Mouse (Mus musculus): ENCODE measurements at regions not wholly inside any gene's neighbourhood (a gene's known extent, or its start where the extent isn't known, plus 50 kb on each side); places are given as distances from the start of the nearest gene placed in this dataset.

DNA sequence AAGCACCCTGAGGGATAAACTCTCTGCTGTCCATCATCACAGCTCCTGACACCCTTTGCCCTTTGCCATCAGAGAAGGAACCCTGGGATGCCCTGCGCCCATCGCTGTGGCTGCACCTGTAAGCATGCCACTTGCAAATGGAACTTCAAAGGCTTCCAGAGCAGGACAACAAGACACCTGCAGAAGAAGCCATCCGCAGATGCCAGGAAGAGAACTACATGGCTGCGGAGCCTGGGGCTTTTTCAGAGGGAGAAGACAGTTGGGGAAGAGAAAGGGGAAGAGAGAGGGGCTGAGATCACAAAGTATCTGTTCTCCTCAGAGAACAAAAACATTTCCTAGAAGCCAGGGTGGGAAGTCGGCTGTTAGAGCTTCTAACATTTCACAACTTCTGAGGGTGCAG lies 365.2 kb upstream of the Runx1 start:
- no peak for DNase-seq (ENCODE audit: low spot score)

DNA sequence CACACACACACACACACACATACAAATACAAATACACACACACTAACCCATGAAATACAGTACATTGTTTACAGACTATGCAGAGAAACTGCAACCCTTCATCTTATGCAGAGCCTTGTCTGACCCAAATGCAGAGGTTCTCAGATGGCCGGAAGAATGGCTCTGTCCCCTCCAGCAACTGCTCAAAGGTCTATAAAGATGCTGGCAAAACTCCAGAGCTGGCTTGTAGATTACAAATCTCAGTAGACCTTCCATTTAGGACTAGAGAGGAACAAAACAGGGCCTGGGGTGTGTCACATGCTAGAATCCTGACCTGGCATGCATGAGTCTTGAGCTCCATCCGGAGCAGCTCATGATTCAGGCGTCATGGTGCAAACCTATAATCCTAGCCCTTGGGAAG lies 364.4 kb upstream of the Runx1 start:
- no peak for DNase-seq (ENCODE audit: low spot score)

DNA sequence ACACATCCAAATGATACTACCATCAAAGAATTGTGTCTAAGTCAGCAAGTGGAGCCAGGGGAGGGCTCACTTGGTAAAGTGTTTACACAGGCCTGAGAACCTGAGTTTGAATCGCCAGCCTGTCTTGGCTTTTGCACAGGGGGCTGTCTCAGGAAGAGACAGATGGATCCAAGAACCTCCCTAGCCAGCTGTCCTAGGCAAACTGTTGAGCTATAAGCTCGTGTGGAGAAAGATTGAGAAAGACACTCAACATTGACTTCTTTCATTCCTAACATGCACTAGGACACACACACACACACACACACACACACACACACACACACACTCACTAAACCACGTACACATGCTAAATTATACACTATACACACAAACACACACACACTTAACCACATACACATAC lies 363.9 kb upstream of the Runx1 start:
- no peak for DNase-seq (ENCODE audit: low spot score)

DNA sequence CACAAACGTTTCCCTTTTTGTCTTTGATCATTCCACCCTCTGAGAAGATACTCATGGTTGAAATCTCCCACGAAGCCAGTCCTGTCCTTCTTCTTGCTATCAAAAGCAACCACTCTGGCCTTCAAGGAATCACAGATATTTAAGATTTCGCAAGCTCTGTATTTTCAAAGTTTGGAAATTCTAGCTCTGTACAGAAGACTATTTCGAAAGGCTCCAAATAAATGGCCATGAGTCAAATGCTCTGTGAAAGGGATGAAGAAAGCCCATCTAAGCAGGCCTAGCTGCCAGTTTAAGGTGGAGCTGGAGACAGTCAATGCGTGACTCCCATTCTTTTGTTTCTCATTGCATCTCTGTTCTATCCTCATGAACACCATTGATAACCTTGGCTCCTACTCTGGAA lies 363.5 kb upstream of the Runx1 start:
- no peak for DNase-seq (ENCODE audit: low spot score)

DNA sequence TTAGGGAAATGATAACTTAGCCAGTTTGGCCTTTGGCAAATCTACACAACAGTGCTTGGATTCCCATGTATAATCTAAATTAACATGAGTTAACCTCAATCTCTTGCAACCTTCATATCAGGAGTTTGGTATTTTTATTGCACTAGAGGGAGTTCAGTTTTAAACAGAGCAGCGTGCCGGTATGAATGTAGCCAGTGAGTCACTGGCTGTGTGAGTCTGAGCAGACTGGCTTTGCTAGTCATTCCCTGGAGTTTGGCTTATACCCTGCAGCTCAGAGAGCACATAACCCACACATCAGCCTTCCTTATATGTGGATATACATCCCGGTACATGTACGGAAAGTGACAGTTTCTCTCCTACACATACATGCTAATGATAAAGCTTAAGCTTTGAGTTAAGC lies 360.6 kb upstream of the Runx1 start:
- no peak for DNase-seq (ENCODE audit: low spot score)

DNA sequence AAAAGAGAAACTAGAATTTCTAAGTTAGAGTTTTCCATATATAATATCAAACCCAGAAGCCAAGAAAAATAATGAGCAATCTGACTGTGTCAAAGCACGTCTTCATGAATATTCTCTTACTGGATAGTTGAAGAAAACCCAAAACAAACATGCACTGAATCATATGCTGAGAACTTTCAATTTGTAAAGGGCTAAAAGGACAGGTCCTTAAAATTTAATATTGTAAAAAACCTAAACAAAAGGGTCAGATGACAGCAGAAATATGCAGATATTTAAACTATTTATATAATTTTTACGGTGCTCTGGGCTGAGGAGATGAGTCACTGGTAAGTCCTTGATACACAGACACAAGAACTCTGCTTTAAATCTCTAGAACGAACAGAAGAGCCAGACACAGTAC lies 356.7 kb upstream of the Runx1 start:
- DNase-seq (ENCODE audit: low spot score), result no peak

DNA sequence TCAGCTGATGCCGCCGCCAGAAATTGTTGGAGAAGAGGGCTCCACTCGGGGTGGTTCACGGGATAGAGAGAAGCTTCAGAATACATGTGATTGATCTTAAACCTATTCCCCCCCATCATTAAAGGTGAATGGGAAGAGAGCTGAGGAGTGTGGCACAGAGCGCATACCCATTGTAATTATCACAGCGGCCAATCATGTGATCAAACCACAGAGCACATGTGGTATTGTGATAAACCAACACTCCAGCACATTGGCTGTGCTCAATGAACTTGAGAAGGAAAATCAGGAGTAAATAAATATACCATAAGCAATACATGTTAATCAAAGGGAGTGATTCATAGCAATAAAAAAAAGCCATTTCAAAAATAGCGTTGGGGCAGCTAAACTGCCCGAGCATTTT lies 355.5 kb upstream of the Runx1 start:
- DNase-seq (ENCODE audit: low spot score), result no peak

DNA sequence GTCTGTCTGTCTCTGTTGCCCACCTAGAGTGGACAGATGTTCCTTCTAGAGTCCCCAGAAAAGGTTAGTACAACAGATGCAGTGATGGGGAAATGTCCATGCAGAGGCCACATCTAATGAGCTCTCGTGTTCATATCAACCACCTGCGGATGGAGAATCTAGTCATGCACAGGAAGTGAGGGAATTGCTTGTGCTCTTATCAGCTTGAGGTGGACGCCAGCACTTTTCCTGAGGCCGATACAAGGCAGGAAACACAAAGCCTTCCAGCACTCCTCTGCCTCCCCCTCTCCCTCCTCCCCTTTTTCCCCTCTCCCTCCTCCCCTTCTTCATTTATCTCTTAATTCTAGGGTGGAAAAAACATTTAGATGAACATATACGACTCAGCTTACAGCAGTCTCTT lies 354.3 kb upstream of the Runx1 start:
- no peak for DNase-seq (ENCODE audit: low spot score)

DNA sequence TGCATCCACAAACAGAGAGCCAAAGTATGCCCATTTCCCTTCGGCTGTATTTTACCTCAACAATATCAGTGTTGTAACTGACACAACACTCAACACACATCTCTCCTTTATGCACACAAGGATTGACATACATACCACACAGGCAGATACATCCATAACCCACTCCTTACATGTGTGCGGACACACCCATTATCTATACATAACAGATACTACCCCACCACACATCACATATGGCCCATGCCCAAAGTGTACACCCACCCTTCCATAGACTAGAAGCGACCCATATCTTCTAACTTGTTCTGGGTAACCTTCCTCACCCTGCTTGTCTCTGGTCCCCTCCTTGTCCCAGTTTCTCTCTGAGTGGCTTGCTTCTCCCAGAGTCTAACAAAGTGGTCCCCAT lies 340.7 kb upstream of the Runx1 start:
- DNase-seq (ENCODE audit: low spot score), result no peak

DNA sequence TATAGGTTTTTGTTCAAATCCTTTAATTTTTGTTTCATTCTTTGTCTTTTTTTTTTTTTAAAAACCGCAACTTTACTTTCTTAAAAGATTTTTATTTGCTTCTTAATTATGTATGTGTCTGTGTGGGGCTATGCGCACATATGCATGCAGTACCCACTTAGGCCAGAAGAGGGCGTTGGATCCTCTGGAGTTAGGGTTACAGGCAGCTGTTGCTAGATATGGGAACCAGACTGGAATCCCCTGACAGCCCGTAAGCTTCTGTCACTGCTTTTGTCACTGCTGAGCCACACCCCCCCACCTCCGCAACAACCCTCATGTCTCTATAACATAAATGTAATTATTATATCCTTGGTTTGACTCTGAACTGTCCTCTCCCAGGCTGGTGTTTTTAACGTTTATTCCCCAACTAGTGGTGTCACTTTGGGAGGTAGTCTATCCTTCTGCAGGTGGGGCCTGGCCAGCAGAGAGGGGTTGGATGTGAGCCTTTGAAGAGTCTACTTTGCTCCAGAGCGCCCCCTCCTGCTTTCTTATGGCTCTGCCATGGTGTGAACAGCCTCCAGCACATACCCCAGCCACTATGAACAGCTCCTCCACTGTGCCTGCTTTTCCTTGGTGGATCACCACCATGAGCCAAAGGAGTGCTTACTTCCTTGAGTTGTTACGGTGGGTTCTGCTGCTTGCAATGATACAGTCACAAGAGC lies 332.7 kb upstream of the Runx1 start:
- no peak for DNase-seq (ENCODE audit: low spot score)

DNA sequence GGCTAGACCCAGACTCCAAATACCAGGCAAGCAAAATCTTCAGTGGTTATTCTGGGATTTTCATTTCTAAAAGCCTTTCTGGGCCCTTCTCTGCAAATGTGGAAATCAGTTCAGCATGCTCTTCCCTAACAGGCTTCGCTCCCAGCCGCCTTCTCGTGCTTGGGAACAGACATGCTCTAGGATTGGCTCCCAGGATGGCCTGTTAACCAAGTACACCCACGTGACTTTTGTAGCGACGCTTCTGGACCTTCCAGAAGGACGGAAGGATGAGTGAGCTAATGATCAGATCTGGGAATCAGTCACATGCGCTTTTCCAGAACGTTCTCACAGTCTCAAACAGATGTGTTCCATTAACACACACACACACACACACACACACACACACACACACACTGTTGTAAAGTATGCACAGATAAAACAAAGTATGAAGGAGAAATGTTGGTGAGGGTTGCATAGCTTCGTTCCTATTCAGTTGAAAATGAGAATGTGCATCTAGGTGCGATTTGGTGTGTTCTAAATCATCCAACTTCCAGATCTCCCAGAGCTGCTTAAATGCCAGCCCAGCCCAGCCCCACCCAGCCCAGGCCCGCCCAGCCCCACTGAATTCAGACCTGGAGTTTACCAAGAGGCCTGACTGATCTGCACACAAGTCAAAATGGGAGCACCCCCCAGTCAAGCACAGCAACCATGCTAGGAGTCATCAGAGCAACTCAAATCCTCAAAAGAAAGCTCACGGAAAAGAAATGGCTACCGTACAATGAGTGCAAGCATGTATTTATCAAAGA lies 327.8 kb upstream of the Runx1 start:
- no peak for DNase-seq (ENCODE audit: low spot score)

DNA sequence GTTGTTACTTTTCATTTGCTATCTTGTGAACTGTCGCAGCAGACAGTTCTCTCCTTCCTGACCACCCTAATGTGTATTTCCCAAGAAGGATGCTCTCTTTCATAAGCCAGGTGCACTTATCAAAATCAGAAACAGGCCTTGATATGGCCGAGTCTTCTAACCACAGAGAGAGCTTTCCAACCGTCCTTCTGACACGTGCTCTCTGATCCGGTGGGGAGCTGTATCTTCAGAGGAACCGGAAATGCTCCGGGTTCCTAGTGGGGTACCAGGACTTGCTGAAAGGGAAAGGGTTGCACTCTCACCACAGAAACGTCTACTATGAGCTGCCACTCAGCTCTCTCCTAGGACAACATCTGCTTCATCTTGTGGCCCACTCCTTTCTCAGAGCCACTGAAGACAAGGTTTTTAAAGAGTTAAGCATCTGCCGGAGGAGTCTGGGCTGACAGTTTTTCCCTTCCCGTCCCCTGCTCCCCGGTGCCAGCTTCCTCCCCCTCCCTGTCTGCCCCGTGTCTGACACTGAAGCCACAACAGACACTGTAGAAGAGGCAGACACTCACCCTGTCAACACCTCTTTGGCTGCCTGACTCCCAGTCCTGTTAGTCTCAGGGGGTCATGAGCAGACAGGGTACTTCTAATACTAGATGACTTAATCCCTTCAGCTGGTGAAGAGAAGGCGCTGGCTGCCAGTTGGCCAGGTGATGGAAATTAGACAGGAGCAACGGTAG lies 327.0 kb upstream of the Runx1 start:
- no peak for DNase-seq (ENCODE audit: low spot score)

DNA sequence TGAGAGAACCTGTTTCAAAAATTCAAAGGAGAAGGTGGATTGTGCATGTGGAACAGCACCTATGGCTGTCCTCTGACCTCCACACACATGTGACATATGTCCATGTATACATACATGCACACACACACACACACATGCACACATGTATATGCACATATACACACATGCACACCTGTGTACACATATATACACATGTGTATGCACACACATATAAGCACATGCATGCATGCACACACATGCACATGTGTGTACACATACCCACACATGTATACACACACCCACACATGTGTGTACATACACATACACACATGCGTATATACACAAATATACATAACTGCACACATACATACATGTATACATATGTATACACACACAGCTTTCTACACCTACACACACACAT lies 326.1 kb upstream of the Runx1 start:
- DNase-seq (ENCODE audit: low spot score), result no peak

DNA sequence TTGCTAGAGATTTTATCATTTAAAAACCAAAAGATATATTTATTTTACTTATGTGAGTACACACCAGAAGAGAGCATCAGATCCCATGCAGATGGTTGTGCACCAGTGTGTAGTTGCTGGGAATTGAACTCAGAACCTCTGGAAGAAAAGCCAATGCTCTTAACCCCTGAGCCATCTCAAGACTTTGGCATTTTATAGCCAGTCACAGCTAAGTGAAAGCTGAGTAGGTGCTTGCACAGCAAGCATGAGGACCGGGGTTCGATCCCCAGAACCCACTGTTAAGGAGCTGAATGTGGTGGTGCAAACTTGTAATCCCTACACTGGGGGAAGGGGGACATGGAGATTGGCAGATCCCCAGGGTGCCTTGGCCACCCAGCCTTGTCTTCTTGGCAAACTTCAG lies 325.7 kb upstream of the Runx1 start:
- DNase-seq (ENCODE audit: low spot score), result no peak

DNA sequence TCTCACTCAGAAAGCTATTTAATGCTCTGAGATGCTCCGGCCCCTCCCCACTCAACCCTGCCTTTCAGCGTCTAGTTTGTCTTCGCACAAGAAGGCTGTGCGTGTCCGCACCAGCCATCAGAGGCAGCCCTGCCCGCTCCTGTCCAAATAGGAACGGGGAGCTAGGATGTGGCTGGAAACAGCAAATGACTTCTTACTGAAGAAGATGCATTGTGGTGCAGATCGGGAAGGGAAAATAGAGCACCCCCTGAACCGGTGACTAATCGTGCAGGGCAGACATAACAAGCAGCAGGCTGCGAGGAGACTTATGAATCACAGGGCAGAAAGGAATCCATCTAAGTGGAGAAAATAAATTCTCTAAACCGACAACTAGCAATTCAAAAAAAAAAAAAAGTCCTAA lies 324.5 kb upstream of the Runx1 start:
- no peak for DNase-seq (ENCODE audit: low spot score)

DNA sequence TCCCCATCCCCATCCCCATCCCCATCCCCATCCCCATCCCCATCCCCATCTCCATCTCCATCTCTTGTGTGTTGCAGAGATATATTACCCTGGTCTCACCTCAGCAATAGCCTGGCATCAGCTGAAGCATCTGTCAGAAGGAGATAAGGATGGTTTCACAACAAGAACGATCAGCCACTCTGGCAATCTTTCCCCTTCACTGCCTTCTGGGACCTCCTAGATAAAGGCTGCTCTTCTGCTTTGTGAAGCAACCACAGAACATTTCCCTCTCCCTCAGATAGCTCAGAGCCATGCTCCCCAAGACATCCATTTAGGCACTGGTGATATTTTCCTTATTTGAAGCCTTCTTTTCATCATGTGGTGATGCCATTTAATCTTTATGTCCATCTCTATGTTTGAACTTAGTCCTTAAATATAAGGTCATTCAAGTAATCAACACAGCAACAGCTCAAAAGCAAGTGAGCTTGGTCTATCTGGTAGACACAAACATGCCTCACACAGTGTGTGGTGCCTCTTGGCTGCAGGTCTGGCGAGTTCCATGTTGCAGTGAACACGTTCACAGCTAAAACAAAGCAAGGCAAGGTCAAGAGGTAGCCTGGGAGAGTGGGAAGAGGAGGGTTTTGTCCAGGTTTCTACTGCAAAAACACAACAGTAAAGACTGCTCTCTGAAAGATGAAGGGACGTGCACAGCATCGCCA lies 321.7 kb upstream of the Runx1 start:
- no peak for DNase-seq (ENCODE audit: low spot score)

DNA sequence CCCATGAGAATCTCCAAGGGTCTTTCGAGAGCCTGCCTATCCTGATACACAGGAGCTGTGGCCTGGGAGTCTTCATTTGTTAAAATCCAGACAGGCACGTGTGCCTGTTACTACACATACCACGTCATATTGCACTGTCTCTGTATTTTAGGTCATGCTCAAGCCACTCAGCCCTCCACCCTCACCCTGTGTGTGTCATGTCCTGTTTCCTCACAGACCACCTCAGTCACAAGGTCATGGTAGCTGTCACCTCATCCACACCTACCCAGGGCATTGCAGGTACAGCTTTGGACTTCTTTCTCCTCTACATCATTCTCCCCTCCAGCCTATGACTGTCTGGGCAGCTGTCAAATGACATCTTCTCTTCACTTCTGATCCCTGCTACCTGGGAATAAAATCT lies 320.9 kb upstream of the Runx1 start:
- no peak for DNase-seq (ENCODE audit: low spot score)

DNA sequence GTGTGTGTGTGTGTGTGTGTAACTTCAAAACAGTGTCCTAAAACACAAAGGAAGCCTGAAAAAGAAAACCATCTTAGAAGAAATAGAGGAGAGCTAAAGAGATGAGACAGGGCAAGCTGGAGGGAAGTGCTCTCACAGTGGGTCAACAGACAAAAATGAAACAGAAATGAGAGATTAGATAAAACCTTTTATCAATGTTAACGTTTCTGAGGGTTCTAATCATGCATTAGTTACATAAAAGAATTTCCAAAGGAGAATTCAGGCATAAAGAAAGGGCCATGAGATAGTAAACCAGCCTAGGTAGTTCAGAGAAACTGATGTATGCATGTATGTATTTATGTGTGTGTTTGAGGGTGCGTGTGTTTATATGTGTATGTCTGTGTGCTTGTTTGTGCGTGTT lies 319.7 kb upstream of the Runx1 start:
- no peak for DNase-seq (ENCODE audit: low spot score)

DNA sequence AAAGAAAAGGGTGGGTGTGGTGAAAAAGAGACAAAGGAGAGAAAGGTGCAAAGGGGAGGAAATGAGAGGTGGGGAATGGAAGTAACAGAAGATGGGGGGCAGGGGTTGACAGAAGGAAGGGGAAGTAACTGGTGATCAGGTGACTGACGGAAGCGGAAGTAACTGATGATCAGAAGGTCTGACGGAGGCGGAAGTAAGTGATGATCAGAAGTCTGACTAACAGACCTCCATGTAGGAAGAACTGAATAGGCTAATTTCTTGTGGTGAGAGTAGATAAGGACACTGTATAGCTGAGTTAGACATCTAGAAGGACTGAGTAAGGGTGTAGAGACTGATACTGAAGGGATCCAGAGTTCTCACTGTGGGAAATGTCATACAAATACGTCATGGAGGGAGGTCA lies 318.1 kb upstream of the Runx1 start:
- no peak for DNase-seq (ENCODE audit: low spot score)

DNA sequence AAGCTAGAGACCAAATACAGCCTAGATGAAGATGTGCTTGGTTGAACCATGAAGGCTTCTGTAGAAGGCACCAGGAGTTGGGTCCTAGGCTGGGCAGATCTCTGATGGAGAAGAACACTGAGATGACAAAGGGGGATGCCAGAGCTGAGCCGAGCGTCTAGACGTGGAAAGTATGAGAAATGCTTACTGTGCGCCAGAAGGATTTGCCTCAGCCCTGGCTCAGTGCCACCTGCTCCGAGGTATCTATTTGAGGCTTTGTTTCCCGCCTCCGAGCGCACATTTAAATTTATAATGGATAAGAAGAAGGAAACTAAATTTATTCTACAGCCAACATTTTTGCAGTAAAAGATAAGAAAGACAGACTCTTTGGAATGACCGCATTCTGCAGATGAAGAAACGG lies 317.2 kb upstream of the Runx1 start:
- DNase-seq (ENCODE audit: low spot score), result no peak

DNA sequence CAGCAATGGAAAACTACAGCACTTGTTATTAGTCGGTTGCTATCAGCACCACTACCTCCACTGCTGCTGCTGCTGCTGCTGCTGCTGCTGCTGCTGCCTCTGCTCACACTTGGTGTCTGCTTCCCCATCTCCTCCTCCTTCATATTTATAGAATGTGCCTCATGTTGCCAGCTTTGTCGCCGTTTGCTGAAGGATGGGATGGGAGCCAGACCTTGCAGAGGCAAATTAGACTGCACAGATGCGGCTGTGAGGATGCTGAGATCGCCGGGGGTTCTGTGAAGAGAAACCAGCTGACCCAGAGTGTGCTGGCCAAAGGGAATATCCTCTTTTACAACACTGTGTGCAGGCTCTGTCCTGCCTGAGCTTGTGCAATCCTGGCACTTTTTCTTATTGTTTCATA lies 316.0 kb upstream of the Runx1 start:
- DNase-seq (ENCODE audit: low spot score), result no peak

DNA sequence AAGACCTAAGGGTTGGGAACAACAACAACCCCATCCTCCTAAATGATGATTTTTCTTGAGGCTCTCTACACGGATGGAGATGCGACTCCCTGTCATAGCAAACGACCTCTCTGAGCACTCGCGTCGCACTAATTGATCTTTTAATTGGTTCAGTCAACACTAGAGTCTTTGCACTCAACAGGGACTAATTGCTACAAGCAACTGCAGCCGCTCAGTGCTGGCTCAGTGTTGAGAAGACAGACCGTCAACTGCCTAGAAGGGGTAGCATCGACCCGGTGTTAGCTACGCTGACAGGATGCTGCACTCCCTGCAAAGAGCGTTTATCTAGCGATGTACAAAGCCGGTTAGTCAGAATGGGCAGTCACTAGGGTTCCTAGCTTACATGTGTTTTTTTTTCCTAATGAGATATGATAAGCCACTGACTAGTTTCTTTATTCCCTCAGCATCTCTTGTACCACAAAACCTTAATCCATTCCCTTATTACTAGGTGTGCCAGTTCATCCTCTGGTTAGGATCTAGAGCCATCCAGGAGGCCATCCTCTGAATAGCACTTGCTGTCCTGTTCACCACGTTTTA lies 314.7 kb upstream of the Runx1 start:
- no peak for DNase-seq (ENCODE audit: low spot score)
